Mouse (Mus musculus) embryonic stem cell, embryonic (primary cell): ENCODE measurements around the gene Lag3.

Experiments used
- CTCF ChIA-PET, 4 experiments: fragments of 300-600 bp in 2 of 4; fragments of 350-600 bp in 2 of 4; sonication (Branson Sonifier 250); formaldehyde crosslinking; loops; one replicate each; lab custom pipeline; 2022; ENCODE audit warnings: inconsistent platforms in 2 of 4; lab: Charles Lee
- POLR2A ChIA-PET, 4 experiments: fragments of 300-600 bp in 2 of 4; fragments of 350-600 bp in 2 of 4; sonication (Branson Sonifier 250); formaldehyde crosslinking; loops; one replicate each; lab custom pipeline; 2022; ENCODE audit warnings: antibody characterized with exemption in 4 of 4, inconsistent platforms in 1 of 4; lab: Charles Lee

The Lag3 gene

GRCm38 (mm10) chr6:124915942-124916694, 4.6 kb upstream of the Lag3 start:
- CTCF ChIA-PET: interaction anchor here (0.6 to 6.2 kb wide), 18 partner anchors 8 to 453 kb away, joined by 3 to 53 read pairs (median 4); partner anchors contain the start of gene Mlf2 (in 3 of the 4)
- POLR2A ChIA-PET: interaction anchor here (0.6 to 21.9 kb wide), 37 partner anchors 8 to 517 kb away, joined by 3 to 455 read pairs (median 5); partner anchors contain the start of genes Mlf2 (in 3 of the 4), Cdca3 (in 2 of the 4), Pianp (in 2 of the 4) and Usp5 (in 2 of the 4)

- ChIA-PET CTCF (interaction anchor here in 3 of 4 experiments (0.6 to 6.2 kb wide), 10 partner anchors 10 to 148 kb away, joined by 3 to 53 read pairs (median 4); partner anchors contain the start of gene Mlf2 (in 2 of the 3)), POLR2A (interaction anchor here (0.6 to 21.9 kb wide), 25 partner anchors 7 to 460 kb away, joined by 3 to 455 read pairs (median 4); partner anchors contain the start of genes Mlf2 (in 3 of the 4), P3h3 (in 1 of the 4) and Ptms (in 1 of the 4))
These were observed 3.8 kb upstream of the Lag3 start for GRCm38 (mm10) chr6:124915160-124915941.

GRCm38 (mm10) chr6:124914511-124914910, 3.0 kb upstream of the Lag3 start:
- CTCF ChIA-PET: interaction anchor here in 3 of 4 experiments (0.8 to 6.2 kb wide), 6 partner anchors 10 to 149 kb away, joined by 3 to 53 read pairs (median 4); partner anchors contain the start of gene Mlf2 (in 1 of the 3)
- POLR2A ChIA-PET: interaction anchor here (0.9 to 21.9 kb wide), 22 partner anchors 8 to 174 kb away, joined by 3 to 455 read pairs (median 4); partner anchors contain the start of genes Mlf2 (in 3 of the 4), P3h3 (in 1 of the 4), Ptms (in 1 of the 4) and Spsb2 (in 1 of the 4)

- ChIA-PET POLR2A (interaction anchor here (0.6 to 21.9 kb wide), 32 partner anchors 8 to 174 kb away, joined by 3 to 455 read pairs (median 4); partner anchors contain the start of genes Mlf2 (in 3 of the 4), Grcc10 (in 2 of the 4), P3h3 (in 1 of the 4) and Pianp (in 1 of the 4)), CTCF (interaction anchor here (0.5 to 6.2 kb wide), 9 partner anchors 9 to 67 kb away, joined by 3 to 53 read pairs (median 4); partner anchors contain the start of gene Mlf2 (in 1 of the 4))
These were observed 2.3 kb upstream of the Lag3 start for GRCm38 (mm10) chr6:124913721-124914285.

- POLR2A ChIA-PET: interaction anchor here (0.6 to 21.9 kb wide), 26 partner anchors 8 to 172 kb away, joined by 3 to 455 read pairs (median 4); partner anchors contain the start of genes Mlf2 (in 3 of the 4), Grcc10 (in 2 of the 4), Cops7a (in 1 of the 4) and Pianp (in 1 of the 4)
- CTCF ChIA-PET: interaction anchor here (0.5 to 6.2 kb wide), 7 partner anchors 9 to 57 kb away, joined by 3 to 53 read pairs (median 9); partner anchors contain the start of gene Mlf2 (in 1 of the 4)
These were observed 1.7 kb upstream of the Lag3 start for GRCm38 (mm10) chr6:124913214-124913613.

- ChIA-PET CTCF (interaction anchor here in 3 of 4 experiments (0.7 to 2.7 kb wide), 10 partner anchors 8 to 258 kb away, joined by 3 to 18 read pairs (median 6); partner anchors contain the start of gene Mlf2 (in 2 of the 3)), POLR2A (interaction anchor here (0.7 to 21.9 kb wide), 25 partner anchors 8 to 587 kb away, joined by 3 to 455 read pairs (median 4); partner anchors contain the start of genes Mlf2 (in 3 of the 4), Grcc10 (in 2 of the 4), Cdca3 (in 1 of the 4) and Mrpl51 (in 1 of the 4))
These were observed 1.5 kb downstream of the Lag3 start for GRCm38 (mm10) chr6:124910032-124910431.

- CTCF ChIA-PET: interaction anchor here (0.5 to 1.1 kb wide), 6 partner anchors 9 to 76 kb away, joined by 3 to 4 read pairs (median 3); partner anchors contain the start of gene Mlf2 (in 2 of the 4)
- POLR2A ChIA-PET: interaction anchor here in 2 of 4 experiments (0.6 to 21.9 kb wide), 13 partner anchors 8 to 101 kb away, joined by 3 to 455 read pairs (median 4); partner anchors contain the start of genes Cdca3 (in 1 of the 2), Mlf2 (in 1 of the 2), Ptms (in 1 of the 2) and Usp5 (in 1 of the 2)
These were observed 3.7 kb downstream of the Lag3 start for GRCm38 (mm10) chr6:124907767-124908166.

- ChIA-PET POLR2A (interaction anchor here (0.6 to 21.9 kb wide), 64 partner anchors 8 to 519 kb away, joined by 3 to 455 read pairs (median 7); partner anchors contain the start of genes Grcc10 (in 3 of the 4), Mlf2 (in 3 of the 4), Cdca3 (in 2 of the 4) and Cops7a (in 2 of the 4)), CTCF (interaction anchor here (0.6 to 3.9 kb wide), 42 partner anchors 8 to 412 kb away, joined by 3 to 93 read pairs (median 8); partner anchors contain the start of genes Mlf2 (in 4 of the 4), P3h3 (in 3 of the 4), Zfp384 (in 2 of the 4) and C1rl (in 1 of the 4))
These were observed 6.3 kb downstream of the Lag3 start for GRCm38 (mm10) chr6:124904991-124905860.

- ChIA-PET POLR2A (interaction anchor here (0.6 to 21.9 kb wide), 98 partner anchors 9 to 520 kb away, joined by 3 to 455 read pairs (median 5); partner anchors contain the start of genes Grcc10 (in 3 of the 4), Mlf2 (in 3 of the 4), Cdca3 (in 2 of the 4) and Cops7a (in 2 of the 4)), CTCF (interaction anchor here (0.5 to 3.9 kb wide), 81 partner anchors 7 to 530 kb away, joined by 3 to 93 read pairs (median 6); partner anchors contain the start of genes Mlf2 (in 4 of the 4), P3h3 (in 4 of the 4), Zfp384 (in 3 of the 4) and Gpr162 (in 2 of the 4))
These were observed 7.1 kb downstream of the Lag3 start for GRCm38 (mm10) chr6:124904161-124904981.

- ChIA-PET CTCF (interaction anchor here (0.6 to 3.9 kb wide), 81 partner anchors 8 to 530 kb away, joined by 3 to 93 read pairs (median 6); partner anchors contain the start of genes Mlf2 (in 4 of the 4), P3h3 (in 4 of the 4), Zfp384 (in 3 of the 4) and Gpr162 (in 2 of the 4)), POLR2A (interaction anchor here (0.6 to 21.9 kb wide), 94 partner anchors 8 to 521 kb away, joined by 3 to 455 read pairs (median 5); partner anchors contain the start of genes Grcc10 (in 3 of the 4), Mlf2 (in 3 of the 4), Cdca3 (in 2 of the 4) and Cops7a (in 2 of the 4))
These were observed 7.8 kb downstream of the Lag3 start for GRCm38 (mm10) chr6:124903580-124904151.

- POLR2A ChIA-PET: interaction anchor here in 2 of 4 experiments (0.7 to 21.9 kb wide), 7 partner anchors 9 to 72 kb away, joined by 4 to 455 read pairs (median 32); partner anchors contain the start of genes Cdca3 (in 1 of the 2), Lag3 (in 1 of the 2), Mlf2 (in 1 of the 2) and Ptms (in 1 of the 2)
- CTCF ChIA-PET: interaction anchor here in 1 of 4 experiments (0.6 kb wide), 1 partner anchor 243 kb away, joined by 5 read pairs; the partner anchor contains the start of gene Iffo1
These were observed 9.7 kb downstream of the Lag3 start for GRCm38 (mm10) chr6:124901851-124902250.

- CTCF ChIA-PET: interaction anchor here (0.6 to 2.3 kb wide), 14 partner anchors 27 to 530 kb away, joined by 3 to 12 read pairs (median 5); partner anchors contain the start of gene Mlf2 (in 2 of the 4)
- POLR2A ChIA-PET: interaction anchor here in 3 of 4 experiments (0.6 to 21.9 kb wide), 33 partner anchors 9 to 533 kb away, joined by 3 to 455 read pairs (median 4); partner anchors contain the start of genes Mlf2 (in 3 of the 3), Cdca3 (in 2 of the 3), Usp5 (in 2 of the 3) and Cd4 (in 1 of the 3)
These were observed 10.6 kb downstream of the Lag3 start for GRCm38 (mm10) chr6:124900801-124901480.
